Mouse (Mus musculus): ENCODE data around the gene Hist1h2bb.

Gene Hist1h2bb

GRCm38 (mm10) chr13:23749563-23750121 is 3.1 kb downstream of the Hist1h2bb start:
- no peak for DNase-seq (ENCODE audit: low read depth, low spot score)

GRCm38 (mm10) chr13:23750839-23751477 is 4.4 kb downstream of the Hist1h2bb start, which contains the start of gene Hist1h2ab:
TSS of gene Hist1h2ab (plus strand) at chr13:23751126.
- DNase-seq (ENCODE audit: low read depth, low spot score): peak; percentile 79

DNA sequence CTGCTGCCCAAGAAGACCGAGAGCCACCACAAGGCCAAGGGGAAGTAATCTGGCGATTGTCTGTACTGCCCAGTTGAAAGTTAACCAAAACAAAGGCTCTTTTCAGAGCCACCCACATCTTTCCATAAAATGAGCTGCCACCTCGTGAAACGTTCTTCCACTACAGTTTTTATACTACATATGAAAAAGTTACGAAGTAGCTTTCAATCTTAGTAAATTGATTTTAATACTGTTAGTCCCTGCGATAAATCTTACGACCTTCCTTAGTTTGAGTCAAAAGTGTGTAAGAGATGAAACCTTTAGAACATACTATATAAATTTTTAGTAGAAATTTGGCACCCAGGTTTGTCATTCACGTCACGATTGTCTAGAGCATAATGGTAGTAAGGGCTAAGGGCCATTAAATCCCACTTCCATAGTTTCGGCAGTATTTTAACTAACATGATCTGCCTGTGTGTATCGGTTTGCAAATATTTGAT is 5.0 kb downstream of the Hist1h2bb start:
- peak; percentile 55 for DNase-seq (ENCODE audit: low read depth, low spot score)

GRCm38 (mm10) chr13:23752067-23752741 is 5.7 kb downstream of the Hist1h2bb start, which contains the start of gene Hist1h3b:
TSS of gene Hist1h3b (plus strand) at chr13:23752267.
- peak; percentile 95 for DNase-seq (ENCODE audit: low read depth, low spot score)

DNA sequence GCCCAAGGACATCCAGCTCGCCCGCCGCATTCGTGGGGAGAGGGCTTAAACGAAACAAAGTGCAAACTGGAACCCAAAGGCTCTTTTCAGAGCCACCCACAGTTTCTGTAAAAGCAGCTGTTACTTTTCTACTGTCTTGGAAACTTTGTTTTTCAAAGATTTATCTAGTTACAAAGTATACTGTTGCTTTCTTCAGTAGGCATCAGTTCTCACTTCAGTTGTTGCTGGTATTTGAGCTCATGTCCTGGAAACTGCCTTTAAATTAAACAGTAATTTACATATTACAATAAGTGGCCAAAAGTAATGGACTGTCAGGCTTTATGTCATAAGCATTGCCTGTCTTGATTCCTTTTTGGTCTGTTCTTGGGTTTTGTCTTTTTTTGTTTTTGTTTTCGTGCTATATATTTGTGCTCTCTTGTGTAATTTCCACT is 6.2 kb downstream of the Hist1h2bb start:
- DNase-seq (ENCODE audit: low read depth, low spot score): peak; percentile 24

- no peak for DNase-seq (ENCODE audit: low read depth, low spot score)
Measured at GRCm38 (mm10) chr13:23753314-23754078, 7.0 kb downstream of the Hist1h2bb start.

DNA sequence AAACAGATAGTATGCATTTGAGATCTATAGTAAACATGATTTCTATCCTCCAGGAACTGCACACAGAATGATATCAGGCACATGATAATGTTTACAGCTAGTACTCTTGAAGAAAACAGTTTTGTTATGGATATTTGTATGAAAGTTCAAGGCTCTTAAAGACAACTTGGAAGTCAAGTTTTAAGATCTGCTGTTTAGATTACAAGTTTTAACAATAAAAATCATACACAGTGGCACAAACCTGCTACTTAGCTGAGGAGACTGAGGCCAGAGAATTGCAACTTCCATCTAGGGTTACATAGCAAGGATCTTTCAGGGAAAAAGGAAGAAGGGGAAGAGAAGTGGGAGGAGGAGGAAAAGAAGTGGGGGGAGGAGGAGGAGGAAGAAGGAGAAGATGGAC is 8.5 kb downstream of the Hist1h2bb start:
- DNase-seq (ENCODE audit: low read depth, low spot score): no peak

GRCm38 (mm10) chr13:23756790-23757189 is 10.3 kb downstream of the Hist1h2bb start, which contains the start of gene Hist1h4b:
TSS of gene Hist1h4b (plus strand) at chr13:23757013.
- peak; percentile 95 for DNase-seq (ENCODE audit: low read depth, low spot score)

- peak; percentile 91 for DNase-seq (ENCODE audit: low read depth, low spot score)
Measured at GRCm38 (mm10) chr13:23757211-23757773, 10.8 kb downstream of the Hist1h2bb start.

GRCm38 (mm10) chr13:23757921-23758320 is 11.4 kb downstream of the Hist1h2bb start:
- no peak for DNase-seq (ENCODE audit: low read depth, low spot score)

DNA sequence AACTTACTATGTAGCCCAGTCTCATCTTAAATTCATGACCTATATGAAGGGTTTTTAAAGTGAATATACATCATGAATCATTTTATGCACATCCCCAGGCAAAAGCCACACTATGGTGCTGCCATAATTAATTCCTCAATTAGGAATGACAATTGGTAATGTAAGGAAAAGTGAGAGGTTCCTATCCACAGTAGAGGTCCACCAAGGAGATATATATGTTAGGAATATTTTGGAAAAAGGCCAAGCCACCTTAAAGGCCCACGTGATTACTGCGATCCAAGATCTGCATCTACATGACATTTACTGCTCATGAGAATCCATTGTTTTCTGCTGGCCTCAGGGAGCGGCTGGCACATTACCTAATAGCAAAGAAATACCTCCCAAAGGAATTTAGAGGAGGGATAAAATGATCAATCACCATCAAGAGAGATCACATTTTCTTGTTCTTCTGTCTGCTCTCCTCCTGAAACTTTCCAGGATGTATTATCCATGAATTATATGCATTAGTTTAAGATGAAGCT is 12.8 kb downstream of the Hist1h2bb start:
- DNase-seq (ENCODE audit: low read depth, low spot score): peak; percentile 70

- no peak for DNase-seq (ENCODE audit: low read depth, low spot score)
Measured at GRCm38 (mm10) chr13:23759916-23760239, 13.3 kb downstream of the Hist1h2bb start.

- peak; percentile 83 for DNase-seq (ENCODE audit: low read depth, low spot score)
Measured at GRCm38 (mm10) chr13:23760240-23760971, 13.9 kb downstream of the Hist1h2bb start.

GRCm38 (mm10) chr13:23760972-23761864 is 14.7 kb downstream of the Hist1h2bb start, which contains the start of gene Hist1h4a:
TSS of gene Hist1h4a (minus strand) at chr13:23761230.
- DNase-seq (ENCODE audit: low read depth, low spot score): peak; percentile 99

GRCm38 (mm10) chr13:23761871-23762821 is 15.6 kb downstream of the Hist1h2bb start, which contains the start of gene Hist1h3a:
TSS of gene Hist1h3a (minus strand) at chr13:23762386.
- DNase-seq (ENCODE audit: low read depth, low spot score): peak; percentile 89

DNA sequence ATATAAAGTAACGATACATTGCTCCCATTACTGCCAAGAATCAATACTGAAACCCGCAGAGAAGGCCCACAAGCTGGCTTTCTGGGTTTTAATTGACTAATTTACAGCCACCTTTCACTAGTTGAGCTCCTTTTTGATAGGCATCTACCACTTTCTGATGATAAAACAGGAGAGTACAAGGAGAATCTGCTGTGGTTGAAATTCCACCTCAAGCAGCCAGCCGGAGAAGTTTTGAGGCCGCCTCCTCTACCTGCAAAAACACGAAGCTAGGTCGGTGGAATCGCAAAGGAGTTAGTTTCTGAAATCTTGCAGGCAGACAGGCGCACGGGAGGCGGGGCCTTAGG is 16.7 kb downstream of the Hist1h2bb start:
- DNase-seq (ENCODE audit: low read depth, low spot score): no peak

- DNase-seq (ENCODE audit: low read depth, low spot score): peak; percentile 96
Measured at GRCm38 (mm10) chr13:23763586-23764323, 17.2 kb downstream of the Hist1h2bb start, which contains the start of gene Hist1h1a. TSS of gene Hist1h1a (plus strand) at chr13:23763666.

Measured in ZHBTc4 (cell line).